Mouse (Mus musculus) lung, adult 18-20 months (tissue): ENCODE measurements around the gene D630023F18Rik.
A peak's percentile ranks its signal among the peaks of the same experiment; 100 is the strongest.

Source experiments
- DNase-seq, 2 experiments: peaks; one replicate each; pipeline ENCODE4 v3.0.0; 2022; ENCODE audit warnings: mixed read lengths in 2 of 2

The D630023F18Rik gene

GRCm38 (mm10) chr1:65109756-65110435 is 13.1 kb downstream of the D630023F18Rik start:
- DNase-seq = no peak

DNA sequence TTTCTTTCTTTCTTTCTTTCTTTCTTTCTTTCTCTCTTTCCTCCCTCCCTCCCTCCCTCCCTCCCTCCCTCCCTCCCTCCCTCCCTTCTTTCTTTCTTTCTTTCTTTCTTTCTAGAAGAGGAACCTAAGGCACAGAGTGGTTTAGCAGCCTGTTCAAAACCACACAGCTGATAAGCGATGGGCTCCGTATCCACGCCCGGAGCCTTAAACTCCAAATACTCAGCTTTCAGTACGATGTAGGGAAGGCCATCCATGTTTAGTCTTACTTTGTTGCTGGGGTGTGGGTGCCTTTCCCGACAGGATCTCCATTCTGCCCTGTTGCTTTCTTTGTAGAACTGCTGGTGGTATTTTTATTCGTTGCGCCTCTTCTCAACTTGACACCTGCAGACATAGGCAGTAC is 13.8 kb downstream of the D630023F18Rik start:
- no peak for DNase-seq

- DNase-seq = no peak
Measured at GRCm38 (mm10) chr1:65107654-65108279, 15.2 kb downstream of the D630023F18Rik start.

- no peak for DNase-seq
Measured at GRCm38 (mm10) chr1:65103273-65103672, 19.7 kb downstream of the D630023F18Rik start, which contains the start of gene Cryga. Cryga (minus strand) TSS chr1:65103373.

DNA sequence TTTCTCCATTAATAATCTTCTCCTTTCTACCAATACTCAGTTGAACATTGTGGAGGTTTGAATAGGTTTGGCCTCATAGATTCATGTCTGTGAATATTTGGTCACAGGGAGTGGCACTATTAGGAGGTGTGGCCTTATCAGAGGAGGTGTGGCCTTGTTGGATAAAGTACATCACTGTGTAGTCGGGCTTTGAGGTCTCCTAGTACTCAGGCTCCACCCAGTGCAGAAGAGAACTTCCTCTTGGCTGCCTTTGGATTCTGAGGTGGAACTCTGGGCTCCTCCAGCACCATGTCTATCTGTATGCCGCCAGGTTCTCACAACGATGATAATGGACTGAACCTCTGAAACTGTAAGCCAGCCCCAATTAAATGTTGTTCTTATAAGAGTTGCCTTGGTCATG is 26.1 kb downstream of the D630023F18Rik start:
- DNase-seq = no peak

DNA sequence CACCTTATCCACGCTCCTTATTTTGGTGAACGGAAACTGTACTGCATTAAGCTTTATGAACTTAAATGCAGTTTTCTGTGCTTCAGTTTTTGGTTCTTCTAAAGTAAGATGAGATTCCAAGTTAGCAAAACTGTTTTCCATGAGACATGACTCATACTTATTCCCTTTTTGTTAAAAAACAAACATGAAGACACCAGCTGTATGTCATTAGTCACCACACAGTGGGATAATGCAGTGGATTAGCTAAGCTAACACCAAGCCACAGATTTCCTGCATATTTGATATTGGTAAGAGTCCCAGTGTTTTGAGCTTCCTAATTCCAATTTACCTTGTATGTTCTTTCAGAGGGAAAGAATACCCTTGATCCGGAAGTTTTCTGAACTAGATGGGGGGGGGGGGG is 31.4 kb downstream of the D630023F18Rik start:
- no peak for DNase-seq

DNA sequence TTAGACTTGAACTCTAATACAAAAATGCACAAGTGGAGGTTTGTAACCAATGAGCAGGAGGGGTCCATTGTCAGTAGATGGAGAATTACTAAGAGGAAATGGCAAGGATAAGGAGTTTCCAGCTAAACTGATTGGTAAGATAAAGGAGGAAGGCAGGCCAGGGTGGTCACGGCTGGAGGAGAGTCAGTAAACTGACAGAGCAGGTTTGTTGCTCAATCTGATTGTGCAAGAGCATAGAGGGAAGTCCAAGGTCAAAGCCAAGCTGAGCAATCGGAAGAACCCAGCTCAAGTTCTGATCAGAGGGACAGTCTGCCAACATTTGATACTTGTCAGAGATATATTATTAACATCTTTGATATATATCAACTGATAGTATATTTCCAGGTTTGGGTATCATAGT is 32.6 kb downstream of the D630023F18Rik start:
- DNase-seq = peak; percentile 64 to 81

- DNase-seq = no peak
Measured at GRCm38 (mm10) chr1:65088567-65089356, 34.3 kb downstream of the D630023F18Rik start.

DNA sequence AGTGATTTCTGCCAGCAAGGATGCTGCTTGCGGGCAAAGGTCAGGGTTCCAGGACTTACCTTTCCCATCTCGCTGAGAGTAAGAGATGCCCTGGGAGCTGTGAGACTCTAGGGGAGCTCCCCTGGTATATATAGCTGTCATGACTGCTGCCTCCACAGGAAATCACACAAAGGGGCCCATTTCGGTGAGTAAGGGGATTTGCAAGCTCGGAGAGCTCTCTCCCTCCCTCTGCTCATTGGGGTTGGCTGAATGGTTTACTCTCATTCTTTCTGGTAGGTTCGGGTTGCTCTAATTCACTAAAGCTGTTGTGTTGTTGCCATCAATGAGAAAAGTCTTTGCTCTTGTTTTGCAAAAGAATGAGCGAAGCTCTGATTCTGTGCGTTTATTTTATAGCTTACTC is 40.8 kb downstream of the D630023F18Rik start, which contains the start of gene Crygb:
Crygb (minus strand) TSS at position 101 of the 400 bp plus-strand sequence.
- DNase-seq = no peak

DNA sequence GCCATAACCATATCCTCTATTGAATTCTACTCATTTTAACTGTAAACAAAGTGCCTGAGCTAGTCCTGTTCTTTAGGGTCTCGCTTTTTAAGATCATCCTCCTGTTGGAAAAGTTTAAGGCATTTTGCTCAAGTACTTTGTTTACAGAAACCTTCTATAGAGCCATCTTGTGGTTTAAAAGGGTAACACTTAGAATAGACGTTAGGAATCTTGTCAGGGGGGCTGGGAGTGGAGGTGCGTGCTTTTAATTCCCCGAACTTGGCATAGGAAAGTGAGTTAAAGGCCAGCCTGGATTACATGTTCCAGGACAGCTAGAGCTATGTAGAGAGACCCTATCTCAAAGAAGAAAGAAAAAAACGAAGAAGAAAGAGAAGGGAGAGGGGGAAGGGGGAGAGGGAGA is 47.4 kb downstream of the D630023F18Rik start:
- DNase-seq = no peak

DNA sequence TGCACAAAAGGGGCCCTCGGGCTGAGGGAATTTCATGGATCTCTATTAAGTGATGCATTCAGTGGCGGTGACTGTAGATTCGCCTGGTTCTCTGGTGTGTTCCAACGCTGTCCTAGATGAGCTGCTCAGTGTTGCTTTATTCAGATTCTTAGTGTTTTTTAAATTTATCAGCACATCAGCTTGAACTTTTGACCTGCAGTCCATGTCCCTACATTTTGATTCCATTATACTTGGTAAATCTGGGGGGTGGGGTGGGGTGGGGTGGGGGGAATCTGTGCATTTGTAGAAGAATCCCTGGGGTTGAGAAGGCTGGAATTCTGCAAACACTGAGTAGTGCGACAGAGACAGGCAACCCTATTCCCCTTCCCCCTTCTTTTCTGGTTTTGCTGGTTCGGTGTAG is 49.4 kb downstream of the D630023F18Rik start, which contains the start of gene Crygc:
Crygc (minus strand) TSS at position 101 of the 400 bp plus-strand sequence.
- no peak for DNase-seq

- no peak for DNase-seq
Measured at GRCm38 (mm10) chr1:65067842-65068241, 55.2 kb downstream of the D630023F18Rik start.

- DNase-seq = no peak
Measured at GRCm38 (mm10) chr1:65064201-65064600, 58.8 kb downstream of the D630023F18Rik start.

- no peak for DNase-seq
Measured at GRCm38 (mm10) chr1:65063352-65063751, 59.7 kb downstream of the D630023F18Rik start, which contains the start of gene Crygd. Crygd (minus strand) TSS chr1:65063452.
